Mouse (Mus musculus) monocyte, adult 2 months (primary cell): ENCODE results near the gene Telo2.

Source experiments
- DNase-seq, 2 experiments: peaks; one replicate each; pipeline ENCODE4 v3.0.0; 2022; ENCODE audit warnings: low spot score in 2 of 2, low read depth in 1 of 2

Telo2 gene

DNA sequence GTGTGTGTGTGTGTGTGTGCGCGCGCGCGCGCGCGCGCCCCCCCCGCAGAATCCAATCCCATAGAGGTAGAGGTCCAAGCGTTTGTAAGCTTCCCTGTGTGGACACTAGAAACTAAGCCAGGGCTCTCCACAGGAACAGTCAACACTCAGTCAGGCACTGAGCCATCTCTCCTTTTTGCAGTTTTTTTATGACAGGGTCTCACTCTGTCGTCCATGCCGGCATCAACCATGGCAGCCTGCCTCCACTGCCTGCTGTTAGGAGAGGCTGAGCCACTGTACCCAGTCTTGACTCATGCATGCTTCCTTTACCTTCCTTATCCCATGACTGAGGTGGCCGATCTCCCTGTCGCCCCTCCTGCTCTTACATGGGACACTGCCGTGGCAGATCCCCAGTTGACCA, 8.0 kb downstream of the Telo2 start:
- DNase-seq: no peak

GRCm38 (mm10) chr17:25101338-25101737, 14.4 kb downstream of the Telo2 start:
- DNase-seq: no peak

DNA sequence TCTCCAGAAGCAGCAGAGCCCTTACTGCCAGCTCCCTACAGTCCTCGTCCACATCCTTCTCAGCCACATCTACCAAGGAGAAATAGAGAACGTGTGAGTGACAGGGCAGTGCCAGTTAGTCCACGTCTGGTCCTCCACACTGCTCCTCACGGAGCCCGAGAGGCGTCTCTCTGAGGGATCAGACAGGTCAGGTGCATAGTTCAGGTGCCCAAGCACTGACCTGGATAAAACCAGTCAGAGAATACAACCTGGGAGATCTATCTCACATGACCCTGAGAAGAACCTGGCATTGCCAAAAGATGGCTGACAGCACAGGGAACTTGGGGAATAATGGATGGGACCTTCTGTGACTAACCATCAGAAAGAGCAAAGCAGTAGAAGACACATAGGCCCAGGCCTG, 15.7 kb downstream of the Telo2 start:
- DNase-seq: no peak

DNA sequence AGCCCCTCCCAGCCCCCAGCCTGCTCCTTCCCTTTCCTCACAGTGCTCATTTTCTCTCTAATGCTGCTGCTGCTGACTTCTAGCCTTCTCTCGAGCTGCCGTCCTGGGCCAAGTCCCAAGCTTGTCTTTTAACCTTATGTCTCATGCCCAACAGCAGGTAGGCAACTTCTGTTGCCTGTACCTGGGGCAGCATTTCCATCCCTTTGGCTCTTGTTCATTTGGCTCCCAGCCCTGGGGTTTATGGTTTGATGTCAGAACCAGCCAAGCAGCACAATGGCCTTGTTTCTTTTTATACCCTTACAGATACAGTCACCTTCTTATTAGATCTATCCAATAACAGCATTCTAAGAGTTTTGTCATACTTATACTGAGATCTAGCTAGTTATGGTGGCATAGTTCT, 19.5 kb downstream of the Telo2 start:
- no peak for DNase-seq

GRCm38 (mm10) chr17:25090450-25090849, 25.3 kb downstream of the Telo2 start:
- no peak for DNase-seq

DNA sequence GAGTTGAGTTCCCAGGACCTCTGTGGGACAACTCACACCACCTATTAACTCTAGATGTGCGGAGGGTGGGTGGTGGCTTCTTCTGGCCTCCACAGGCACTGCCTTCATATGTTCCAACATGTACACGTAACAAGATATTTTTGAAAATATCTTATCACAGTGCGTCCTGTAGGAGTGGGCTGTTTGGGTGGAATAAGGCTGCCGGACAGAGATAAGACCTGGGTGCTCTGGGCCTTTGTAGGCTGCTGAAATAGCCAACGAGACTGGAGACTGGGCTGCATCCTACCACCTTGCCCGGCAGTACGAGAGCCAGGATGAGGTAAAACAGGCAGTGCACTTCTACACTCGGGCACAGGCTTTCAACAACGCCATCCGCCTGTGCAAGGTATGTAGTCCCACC, 26.6 kb downstream of the Telo2 start:
- DNase-seq: no peak

DNA sequence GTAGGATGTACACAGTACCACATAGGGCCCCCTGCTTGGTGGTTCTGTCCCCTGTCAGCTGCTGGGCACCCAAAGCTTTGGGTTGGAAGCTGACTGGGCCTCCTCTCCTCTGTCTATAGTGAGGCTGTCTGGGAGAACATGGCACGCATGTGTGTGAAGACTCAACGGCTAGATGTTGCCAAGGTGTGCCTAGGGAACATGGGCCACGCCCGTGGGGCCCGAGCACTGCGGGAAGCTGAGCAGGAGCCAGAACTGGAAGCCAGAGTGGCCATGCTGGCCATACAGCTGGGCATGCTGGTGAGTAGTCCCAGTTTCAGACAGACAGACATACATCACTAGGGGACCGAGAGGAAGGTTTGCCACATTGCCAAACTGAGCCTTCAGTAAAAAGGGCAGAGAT, 29.0 kb downstream of the Telo2 start:
- DNase-seq: no peak

- DNase-seq: no peak
Measured at GRCm38 (mm10) chr17:25084835-25085385, 30.9 kb downstream of the Telo2 start.

DNA sequence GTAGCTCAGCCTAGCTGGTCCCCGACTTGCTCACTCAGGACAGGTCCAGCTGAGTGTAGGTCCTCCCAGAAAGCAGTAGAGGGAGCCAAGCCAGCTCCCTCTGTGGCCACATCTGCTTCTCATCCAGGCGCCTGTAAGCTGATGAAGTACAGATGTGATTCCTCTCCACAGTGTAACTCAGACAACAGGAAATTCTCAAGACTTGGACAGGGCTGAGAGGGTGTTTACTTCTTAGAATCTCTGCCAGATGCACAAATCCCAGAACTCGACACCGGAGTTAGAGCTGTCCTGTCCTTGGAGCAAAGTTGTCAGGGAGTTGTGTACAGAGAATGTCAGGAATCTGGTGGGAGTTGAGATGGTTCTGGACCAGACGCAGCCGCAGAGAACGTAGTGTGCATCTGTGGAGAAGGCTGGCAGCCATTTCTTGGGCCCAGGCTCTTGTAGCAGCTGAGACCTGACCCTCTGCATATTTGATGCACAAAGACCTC, 32.3 kb downstream of the Telo2 start, which contains the start of gene Tmem204:
Tmem204 (minus strand) TSS at position 148 of the 488 bp plus-strand sequence.
- DNase-seq: no peak

- DNase-seq: no peak
Measured at GRCm38 (mm10) chr17:25082887-25083286, 32.9 kb downstream of the Telo2 start.

- DNase-seq: no peak
Measured at GRCm38 (mm10) chr17:25082081-25082847, 33.5 kb downstream of the Telo2 start.

GRCm38 (mm10) chr17:25080960-25081381, 34.8 kb downstream of the Telo2 start:
- DNase-seq: no peak

- DNase-seq: no peak
Measured at GRCm38 (mm10) chr17:25080210-25080609, 35.6 kb downstream of the Telo2 start.

DNA sequence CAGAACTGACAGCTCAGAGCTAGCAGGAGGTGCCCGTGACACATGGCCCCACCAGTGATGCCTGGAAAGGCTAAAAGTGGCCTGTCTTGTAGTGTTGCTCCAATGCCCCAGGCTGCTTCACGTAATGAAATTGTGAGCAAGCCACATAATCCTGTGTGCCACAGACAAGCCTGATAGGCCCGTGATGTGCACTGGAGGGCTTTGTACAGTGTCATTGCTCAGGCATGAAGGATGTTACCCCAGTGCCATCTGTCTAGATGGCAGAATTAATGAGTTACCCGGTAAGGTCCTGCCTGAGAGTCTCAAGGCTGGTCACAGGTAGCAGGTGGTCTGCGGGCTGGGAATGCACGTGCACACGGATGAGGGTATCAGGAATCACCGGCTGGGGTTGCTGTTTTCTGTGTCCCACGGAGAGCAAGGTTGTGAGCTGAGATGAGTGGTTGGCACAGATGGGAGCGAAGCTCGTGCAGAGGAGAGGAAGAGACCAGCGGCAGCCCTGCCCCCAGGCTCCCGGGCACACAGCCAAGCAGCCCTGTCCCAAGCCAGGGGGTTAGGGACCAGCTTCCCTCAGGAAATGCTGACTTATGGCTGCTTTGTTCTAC, 37.9 kb downstream of the Telo2 start:
- no peak for DNase-seq

DNA sequence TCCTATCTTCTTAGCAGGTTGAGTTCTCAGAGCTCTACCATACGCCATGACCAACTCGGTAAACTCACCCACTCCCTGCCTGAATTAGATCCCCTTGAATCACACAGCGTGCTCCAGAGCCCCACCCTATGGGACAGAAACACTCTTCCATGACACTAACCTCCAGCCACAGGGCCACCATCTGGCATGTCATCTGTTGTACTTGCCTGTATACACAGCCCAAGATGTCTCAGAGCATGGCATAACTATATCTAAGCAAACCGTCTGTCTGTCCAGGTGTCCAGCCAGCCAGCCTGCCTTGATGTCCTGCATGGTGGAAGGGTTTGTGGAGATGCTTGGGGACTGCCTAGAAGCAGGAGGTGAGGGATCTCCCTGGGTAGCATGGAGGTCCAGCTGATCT, 38.9 kb downstream of the Telo2 start:
- no peak for DNase-seq

GRCm38 (mm10) chr17:25068690-25069089, 47.1 kb downstream of the Telo2 start:
- no peak for DNase-seq

GRCm38 (mm10) chr17:25067442-25067851, 48.3 kb downstream of the Telo2 start:
- DNase-seq: no peak

DNA sequence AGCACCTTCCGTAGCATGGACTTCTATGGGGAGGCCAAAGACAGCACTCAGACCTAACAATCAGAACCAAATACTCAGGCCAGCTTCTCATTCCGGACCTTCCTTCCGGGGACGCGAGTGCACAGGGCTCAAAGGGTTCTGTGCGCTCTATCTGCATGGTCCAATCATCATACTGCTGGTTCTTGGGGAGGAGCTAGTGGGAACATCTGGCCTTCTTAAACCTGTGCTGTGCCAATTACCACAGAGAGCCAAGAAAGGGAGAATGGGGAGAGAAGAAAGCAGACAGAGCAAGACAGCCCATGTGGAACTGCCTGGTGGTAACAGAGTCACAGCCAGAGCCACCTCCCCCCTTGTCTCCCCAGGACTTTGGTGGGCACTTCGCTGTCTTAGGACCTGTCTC, 49.2 kb downstream of the Telo2 start:
- no peak for DNase-seq

DNA sequence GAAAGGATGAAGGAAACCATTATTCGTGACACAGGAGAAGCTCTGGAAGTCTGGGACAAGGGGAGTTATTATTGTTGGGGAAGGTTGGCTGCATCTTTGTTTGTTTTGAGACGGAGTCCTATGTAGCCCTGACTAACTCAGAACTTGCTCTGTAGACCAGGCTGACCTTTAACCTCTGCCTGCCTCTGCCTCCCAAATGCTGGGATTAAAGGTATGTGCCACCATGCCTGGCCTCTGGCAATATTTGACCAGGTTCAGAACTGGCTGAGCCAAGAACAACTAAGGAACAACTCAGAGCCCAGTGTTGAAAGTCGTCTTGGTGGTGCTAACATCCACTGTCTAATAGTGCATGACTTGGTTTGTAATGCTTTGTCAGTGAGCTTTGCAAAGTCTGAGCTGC, 50.6 kb downstream of the Telo2 start:
- no peak for DNase-seq

GRCm38 (mm10) chr17:25064351-25064750, 51.4 kb downstream of the Telo2 start:
- DNase-seq: no peak

DNA sequence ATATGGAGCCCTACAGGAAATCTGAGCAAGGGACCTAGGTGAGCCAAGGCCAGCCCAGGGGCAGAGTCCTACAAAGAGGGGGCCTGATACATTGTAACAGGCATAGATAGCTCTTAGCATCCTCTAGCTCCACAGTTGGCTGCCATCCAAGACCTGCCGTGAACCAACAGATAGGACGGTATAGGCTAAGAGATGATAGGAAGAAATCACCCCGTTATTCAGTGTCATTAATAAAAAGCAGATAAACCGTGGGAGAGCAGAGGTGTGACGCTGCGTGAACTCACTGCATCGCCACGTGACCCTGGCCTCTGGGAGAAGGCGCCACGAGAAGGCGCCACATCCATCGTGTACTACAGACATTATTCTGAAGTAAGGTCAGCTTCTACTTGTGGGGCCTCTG, 51.9 kb downstream of the Telo2 start:
- no peak for DNase-seq

GRCm38 (mm10) chr17:25063261-25063660, 52.5 kb downstream of the Telo2 start:
- no peak for DNase-seq
